Mouse (Mus musculus) left cerebral cortex, postnatal 4 days (tissue): ENCODE data around the gene Tnnt1. TPM values are rescaled to one million over a fixed set of nuclear protein-coding genes. Genes with fewer than 3 reads are reported as not detected.

Experiments
- DNase-seq: peaks from one replicate; pipeline ENCODE4 v3.0.0-alpha.2; 2022
- intact Hi-C: fragments of 180-260 bp; cut with DNase I; formaldehyde crosslinking; loops from one replicate; pipeline ENCODE4 v1.15.1; 2025
- total RNA-seq, 2 experiments: library from RNA; stranded (reverse); gene quantifications; 2 replicates each; pipeline ENCODE4 v1.2.3; 2021

Gene Tnnt1
- total RNA-seq, 2 experiments from 2014 or later, result 0.89 to 1.0 TPM

DNA sequence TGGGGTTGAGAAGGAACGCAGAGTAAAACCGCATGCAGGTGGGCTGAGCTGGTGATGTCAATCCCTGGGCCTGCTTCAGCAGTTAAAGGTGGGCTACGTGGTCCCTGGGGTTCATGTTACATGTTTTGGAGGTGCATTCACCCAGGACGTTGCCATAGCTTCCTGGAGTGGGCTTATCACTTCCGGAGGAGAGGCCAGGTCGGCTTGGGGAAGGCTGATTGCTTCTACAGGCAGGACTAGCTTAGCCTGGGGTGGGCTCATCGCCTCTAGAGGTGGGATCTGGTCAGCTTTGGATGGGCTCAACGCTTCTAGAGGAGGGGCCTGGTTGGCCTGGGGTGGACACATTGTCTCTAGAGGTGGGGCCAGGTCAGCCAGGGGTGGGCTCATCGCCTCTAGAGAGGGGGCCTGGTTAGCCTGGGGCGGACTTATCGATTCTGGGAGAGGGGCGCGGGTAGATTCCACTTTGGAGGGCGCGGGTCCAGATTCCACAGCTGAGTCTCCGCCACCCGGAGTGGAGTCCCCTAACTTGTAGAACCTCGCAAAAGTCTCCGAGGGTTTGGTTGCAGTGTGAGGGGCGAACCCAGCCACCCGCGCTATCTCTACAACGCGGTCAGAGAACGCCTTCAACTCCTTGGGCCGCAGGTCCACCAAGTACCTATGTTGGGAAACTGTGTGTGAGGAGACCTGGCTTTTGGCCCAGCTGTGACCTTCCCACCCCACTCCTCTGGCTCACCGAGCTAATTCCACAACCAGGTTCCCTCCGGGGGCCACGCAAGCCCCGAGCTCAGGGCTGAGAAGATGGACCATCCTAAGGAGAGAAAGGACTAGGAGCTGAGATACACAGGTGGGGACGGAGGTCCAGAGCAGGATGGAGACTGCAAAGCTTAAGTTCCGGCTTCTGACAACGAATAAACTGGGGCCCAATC lies 7.3 kb upstream of the Tnnt1 start:
- intact Hi-C loops, result no loop called here
- no peak for DNase-seq

DNA sequence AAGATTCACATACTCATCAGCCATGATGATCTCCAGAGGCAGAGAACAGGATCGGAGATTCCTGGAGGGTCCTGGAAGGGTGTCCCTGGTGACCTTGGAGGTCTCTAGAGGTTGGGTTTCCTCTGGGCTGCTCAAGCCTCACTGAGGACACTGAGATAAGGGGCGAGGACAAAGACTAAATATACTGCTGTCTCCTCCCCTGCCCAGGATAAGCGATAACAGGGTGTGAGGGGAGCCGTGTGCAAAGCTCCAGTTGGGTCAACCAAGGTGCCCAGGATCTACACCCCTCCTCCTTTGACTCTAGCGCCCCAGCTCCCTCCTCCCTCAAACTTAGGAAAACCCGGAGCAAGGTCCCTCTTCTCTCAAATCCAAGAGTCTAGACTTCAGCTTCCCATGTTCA lies 6.1 kb upstream of the Tnnt1 start:
- intact Hi-C loops, result no loop called here

DNA sequence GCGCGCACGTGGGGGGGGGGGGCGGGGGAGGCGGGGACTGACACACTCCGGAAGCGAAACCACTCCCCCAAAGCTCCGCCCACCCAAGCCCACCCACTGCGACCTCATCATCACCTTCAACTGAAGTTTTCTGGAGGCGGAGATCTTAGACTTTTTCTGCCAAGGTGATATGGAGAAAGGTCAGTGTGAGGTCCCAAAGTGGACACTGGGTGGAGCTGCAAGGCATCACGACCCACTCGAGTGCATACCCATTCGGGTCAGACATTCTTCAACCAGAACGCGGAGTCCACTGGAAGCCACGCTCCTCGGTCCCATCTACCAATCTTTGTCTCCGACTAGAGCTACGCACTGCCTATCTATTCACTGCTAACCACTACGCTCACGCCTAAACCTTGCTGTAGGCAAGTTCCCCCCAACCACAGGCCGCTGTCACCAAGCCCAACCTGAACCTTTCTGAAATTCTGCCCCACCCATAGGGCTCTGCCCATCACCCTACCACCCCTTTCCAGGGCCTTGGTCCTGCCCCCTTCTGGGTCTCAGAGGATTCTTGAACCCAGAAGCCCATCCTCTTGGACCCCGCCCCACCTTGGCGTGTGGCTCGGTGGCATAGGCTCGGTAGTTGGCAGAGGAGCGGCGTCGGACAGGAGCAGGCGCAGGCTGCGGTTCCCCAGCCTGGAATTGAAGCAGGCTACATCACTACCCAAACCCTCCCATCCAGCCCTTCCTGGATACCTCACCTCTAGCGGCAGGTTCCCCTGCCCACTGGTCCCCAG lies 5.2 kb upstream of the Tnnt1 start:
- no peak for DNase-seq
- intact Hi-C loops, result no loop called here

More for the DNA sequence above, 6.1 kb upstream of the Tnnt1 start:
- DNase-seq, result no peak

DNA sequence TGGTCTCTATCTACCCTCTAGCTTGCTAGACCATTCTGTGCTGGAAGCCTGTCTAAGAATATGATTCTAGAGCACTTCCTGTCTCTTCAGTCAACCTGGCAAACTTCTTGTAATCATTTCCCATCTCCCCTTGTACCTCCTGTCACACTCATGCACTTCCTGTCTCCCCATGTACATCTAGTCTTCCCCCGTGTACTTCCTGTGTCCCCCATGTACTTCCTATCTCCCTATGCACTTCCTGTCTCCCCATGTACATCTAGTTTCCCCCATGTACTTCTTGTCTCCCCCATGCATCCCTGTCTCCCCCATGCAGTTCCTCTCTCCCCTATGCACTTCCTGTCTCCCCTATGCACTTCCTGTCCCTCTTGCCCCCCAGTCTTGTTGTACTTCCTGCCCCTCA lies 2.3 kb upstream of the Tnnt1 start:
- no peak for DNase-seq
- intact Hi-C loops, result no loop called here

DNA sequence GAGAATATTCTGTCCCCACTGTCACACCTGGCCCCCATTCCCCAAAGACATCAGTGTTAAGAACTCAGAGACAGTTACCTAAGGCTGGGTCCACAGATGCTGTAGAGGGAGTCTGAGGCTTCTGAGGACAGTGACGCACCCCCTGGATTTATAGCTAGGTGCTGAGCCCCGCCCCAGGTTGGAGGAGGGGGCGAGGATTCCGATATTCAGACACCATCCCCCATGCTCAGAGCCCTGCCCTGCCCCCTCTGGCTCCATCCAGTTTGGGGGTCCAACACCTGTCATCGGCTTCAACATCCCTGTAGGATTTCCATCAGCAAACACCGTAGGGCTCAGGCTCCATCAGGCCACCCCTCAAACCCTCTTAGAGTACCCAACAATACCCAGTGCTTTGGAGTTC lies 329 bp downstream of the Tnnt1 start:
- intact Hi-C loops, result no loop called here
- DNase-seq, result no peak

DNA sequence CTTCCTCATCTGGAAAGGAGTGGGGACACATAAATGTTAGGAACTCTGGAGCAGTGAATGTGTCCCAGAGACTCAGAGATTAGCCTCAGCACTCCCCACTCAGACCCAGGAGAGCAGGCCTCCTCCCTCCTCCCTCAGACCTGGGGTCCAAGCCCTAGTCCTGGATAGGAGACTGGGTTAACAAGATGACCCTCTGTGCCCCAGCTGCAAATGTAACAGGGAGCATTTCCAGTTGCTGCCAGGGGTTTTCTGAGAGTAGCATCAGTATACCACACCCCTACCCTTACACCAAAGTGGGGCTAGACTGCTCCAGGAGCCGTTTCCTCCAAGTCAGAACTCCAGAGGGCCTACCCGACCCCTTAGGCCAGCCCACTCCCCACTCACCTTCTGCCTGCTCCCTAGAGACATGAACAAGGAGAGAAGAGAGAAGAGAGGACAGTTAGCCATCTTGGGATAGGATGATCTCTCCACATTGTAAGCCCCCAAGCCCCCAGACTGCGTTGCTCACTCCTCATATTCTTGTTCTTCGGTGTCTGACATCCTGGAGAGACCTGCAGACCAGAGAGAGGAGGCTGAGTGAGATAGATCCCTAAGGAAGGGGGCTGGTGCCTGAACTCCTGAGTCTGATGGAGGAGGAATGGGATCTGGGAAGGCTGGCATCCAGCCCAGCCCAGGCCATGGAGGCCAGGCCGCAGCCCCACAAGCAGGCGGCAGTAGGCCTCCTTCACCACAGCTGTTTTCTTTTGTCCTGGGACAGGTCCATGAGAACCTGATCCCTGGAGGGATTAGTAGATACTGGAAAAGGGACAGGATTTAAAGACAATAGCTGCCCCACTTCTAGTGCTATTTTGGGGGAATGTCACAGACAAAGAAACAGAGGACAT lies 2.1 kb downstream of the Tnnt1 start:
- intact Hi-C loops, result no loop called here
- no peak for DNase-seq

DNA sequence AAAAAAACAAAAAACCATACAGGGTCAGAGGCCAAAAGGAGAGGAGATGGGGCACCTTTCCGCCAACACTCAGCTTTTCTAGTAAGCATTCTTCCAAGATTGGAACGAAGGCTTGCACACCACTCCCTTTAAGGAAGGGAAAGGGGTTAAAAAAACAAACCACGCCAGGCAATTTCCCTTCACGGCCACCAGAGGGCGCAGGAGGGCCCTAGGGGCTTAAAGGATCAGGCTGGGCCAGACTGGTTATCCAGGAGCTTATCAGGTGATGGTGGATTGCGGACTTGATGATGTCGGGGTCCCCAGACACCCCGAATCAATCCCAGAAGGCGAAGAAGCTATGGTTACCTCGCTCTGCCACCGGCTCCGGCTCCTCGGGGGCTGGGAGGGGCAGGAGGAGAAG lies 2.9 kb downstream of the Tnnt1 start:
- intact Hi-C loops, result no loop called here
- DNase-seq, result no peak

DNA sequence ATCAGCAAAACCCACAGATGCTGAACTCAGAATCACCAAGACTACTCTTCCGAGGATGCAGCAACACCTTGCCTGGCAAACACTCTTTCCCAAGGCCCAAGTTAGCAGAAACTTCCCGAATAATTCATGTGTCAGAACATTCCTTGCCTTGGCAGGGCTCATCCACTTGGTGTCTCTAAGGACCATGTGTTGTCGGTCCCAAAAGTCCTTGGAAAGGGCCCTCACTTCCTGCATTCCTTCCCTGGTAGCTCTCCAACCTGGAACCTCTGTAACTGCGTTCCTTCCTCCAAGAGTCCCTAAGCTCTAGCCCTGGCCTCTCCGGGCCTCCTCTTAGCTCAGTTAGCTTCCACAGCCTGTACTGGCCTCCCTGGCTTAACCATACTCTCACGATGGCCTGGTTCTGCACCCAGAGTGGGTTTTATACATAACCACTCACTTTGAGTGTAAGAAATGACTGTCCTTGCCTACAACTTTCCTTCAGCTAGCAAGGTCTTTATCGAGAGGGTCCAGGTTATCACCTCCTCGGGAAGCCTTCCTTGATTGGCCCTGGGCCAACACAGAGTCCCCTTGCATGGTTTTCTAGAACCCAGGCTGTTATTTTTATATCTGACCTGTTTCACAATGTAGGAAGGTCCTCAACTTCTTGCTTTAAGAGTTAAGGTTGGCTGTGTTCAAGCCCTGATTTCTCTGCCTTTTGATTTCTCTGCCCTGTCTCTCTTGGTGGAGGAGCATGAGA lies 4.5 kb downstream of the Tnnt1 start:
- no peak for DNase-seq
- intact Hi-C loops, result no loop called here

DNA sequence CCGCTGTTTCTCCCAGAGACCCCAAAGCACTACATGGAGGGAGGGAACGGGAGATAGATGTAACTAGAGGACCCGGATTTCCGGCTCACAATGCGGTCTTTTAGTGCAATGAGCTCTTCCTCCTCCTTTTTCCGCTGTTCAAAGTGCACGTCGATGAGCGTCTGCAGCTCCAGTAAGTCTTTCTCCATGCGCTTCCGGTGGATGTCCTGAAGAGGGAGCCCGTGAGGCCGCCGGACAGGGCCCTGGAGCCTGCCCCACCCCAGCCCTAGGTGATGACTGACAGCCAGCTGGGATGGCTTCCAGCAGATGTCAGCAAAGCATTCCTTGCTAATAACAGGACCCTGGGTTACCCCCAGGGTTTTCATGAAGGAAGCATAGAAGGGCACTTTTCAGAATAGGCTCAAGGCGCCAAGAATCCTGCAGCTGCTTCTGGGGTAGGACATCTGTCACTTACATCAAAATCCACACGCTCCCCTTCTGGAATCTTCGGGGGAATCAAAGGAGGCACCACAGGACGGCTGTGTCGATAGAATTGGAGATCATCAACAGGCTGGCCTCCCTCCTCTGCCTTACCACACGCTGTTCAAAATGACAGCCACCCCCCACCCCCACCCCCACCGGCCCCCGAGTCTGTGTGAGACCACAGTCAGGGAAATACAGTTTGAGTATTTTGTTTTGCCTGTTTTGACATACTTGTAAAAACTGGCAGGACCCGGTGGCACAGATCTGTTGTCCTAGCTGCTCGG lies 6.1 kb downstream of the Tnnt1 start:
- intact Hi-C loops, result no loop called here
- DNase-seq, result peak; percentile 72

DNA sequence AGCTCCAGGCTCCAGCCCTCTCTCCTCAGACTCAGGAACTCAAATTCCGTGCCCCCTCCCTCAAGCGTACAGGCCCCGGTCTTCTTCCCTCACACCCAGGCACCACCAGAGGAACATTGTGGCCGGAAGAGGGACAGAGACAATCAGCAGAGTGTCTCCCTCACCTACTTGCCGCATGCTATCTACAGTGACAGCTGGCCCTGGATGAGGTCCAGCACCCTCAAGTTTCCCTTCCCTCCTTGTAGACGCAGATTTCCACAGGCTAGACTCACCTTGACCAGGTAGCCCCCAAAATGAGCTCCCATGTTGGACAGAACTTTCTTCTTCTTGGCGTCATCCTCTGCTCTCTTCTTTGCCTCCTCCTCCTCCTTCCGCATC lies 7.5 kb downstream of the Tnnt1 start:
- intact Hi-C loops, result no loop called here
- no peak for DNase-seq

DNA sequence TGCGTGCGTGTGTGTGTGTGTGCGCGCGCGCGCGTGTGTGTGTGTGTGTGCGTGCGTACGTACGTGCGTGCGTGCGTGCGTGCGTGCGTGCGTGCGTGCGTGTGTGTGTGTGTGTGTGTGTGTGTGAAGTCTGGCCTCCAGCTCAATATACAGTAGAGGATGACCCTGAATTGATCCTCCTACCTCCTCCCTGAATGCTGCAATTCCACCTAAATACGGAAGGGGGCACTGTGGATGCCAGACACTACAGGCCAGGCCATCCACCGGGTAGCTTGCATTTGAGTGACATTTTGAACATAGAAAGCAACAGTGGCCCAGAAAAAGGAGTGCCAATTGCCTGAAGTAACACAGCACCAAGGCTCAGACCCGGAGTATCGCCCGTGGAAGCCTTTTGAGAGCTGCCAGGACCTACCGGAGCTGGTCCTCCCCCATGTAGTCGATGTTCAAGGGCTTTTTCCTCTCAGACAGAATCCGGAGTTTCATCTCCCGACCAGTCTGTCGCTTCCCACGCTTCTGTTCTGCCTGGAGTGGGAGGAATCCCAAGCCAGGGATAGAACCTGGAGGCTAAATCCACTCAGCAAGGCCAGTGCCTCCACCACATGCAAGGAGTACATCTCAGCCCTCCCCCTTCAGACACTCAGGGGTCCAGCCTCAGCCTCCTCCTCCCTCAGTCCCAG lies 8.0 kb downstream of the Tnnt1 start:
- DNase-seq, result no peak
- intact Hi-C loops, result no loop called here

DNA sequence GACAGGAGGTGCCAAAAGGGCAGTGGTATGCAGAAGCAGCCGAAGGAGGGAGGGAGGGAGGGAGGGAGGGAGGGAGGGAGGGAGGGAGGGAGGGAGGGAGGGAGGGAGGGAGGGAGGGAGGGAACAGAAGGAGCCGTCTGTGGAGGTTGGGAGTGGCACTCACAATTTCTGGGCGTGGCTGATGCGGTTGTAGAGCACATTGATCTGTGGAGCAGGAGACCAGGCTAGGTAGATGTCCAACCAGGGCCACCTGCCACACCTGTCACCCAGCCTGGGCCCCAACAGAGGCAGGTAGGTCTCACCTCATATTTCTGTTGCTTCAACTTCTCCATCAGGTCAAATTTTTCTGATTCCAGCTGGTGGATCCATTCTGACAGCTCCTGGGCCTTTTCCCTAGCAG lies 9.0 kb downstream of the Tnnt1 start:
- no peak for DNase-seq
- intact Hi-C loops, result no loop called here

DNA sequence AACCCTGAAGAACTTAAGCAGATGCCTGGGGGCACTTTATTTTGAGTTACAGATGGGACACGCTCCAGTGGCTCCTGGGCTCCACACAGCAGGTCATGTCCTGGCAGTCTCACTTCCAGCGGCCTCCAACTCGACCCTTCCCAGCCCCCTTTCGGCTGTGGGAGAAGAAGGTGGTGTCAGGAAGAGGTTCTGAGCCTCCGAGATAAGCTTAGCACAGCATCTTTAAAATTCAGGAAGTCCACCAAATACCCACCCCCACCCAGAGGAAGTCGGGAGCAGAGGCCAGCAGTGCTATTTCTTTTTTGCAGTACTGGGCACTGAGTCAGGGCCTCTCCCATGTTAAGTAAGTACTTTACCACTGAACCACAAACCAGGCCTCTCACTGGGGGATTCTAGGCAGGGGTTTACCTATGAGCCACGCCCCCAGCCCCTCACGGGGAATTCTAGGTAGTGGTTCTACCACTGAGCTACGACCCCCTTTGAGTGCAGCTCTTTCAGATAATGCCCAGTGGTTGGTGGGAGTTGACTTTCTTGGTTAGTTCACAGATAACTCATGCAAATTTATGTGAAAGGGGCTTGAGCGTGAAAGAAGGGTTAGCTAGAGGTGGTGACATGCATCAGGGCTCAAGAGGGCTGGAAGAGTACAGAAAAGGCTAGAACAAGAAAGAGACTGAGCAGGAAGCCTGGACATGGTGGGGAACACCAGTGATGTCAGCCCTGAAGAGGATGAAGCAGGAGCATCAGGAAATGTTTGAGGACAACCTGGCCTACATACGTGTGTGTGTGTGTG lies 11.3 kb downstream of the Tnnt1 start:
- no peak for DNase-seq
- intact Hi-C loops, result no loop called here

DNA sequence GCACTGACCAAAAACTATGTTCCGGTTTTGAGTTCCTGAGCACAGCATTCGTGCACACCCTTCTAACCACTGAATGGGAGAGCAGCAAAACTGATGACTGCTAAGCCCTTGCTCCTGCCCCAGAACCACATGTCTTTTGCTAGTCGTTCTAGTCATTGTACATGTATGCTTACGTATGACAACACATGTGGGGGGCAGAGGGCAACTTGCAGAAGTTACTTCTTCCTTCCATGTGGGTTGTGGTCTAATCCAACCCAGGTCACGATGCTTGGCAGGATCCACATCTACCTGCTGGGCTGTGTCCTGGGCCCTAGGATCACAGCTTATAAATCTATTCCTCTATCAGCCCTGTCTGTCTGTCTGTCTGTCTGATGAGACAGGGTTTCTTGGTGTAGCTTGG lies 12.3 kb downstream of the Tnnt1 start:
- intact Hi-C loops, result no loop called here
- DNase-seq, result no peak

DNA sequence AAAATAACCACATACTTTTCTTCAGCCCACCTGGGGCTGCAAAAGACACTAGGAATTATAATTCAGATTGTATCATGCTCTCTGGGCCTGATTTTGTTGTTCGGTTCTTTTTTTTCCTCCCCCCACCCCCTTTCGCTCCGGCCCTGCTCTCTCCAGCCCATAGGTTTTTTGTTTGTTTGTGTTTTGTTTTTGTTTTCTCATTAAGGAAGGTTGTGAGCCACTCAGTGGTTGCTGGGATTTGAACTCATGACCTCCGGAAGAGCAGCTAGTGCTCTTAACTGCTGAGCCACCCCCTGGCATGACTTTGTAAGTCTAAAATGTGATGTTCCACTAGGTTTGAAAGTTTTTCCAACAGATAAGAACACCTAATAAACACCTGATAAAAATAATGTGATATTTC lies 13.1 kb downstream of the Tnnt1 start:
- intact Hi-C loops, result no loop called here
- DNase-seq, result no peak

DNA sequence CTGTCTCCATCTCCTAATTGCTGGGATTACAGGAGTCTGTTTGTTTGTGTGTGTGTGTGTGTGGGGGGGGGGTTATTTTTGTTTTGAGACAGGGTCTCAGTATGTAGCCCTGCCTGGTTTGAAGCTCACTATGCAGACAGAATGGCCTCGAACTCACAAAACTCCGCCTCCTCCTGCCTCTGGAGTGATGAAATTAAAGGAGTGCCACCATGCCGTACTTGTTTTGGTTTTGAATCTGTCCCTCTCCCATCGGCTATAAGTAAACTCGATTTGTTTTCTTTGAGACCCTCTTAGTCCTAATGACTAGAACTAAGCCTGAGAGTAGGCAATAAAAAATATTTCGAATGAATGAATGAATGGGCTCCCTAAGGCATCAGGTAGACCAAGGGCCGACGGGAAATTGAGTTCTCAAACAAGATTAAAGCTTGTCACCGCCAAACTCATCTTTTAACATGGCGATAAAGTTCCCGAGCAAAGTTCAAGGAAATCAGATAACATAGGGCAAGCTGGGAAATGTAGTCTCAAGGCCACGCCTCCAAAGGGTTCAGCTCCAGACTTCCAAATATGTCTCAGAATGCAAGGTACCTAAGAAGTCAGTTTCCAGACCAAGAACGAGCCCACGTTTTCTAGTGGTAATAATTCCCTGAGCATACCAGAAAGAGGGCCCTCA lies 13.6 kb downstream of the Tnnt1 start:
- intact Hi-C loops, result no loop called here
- DNase-seq, result no peak

DNA sequence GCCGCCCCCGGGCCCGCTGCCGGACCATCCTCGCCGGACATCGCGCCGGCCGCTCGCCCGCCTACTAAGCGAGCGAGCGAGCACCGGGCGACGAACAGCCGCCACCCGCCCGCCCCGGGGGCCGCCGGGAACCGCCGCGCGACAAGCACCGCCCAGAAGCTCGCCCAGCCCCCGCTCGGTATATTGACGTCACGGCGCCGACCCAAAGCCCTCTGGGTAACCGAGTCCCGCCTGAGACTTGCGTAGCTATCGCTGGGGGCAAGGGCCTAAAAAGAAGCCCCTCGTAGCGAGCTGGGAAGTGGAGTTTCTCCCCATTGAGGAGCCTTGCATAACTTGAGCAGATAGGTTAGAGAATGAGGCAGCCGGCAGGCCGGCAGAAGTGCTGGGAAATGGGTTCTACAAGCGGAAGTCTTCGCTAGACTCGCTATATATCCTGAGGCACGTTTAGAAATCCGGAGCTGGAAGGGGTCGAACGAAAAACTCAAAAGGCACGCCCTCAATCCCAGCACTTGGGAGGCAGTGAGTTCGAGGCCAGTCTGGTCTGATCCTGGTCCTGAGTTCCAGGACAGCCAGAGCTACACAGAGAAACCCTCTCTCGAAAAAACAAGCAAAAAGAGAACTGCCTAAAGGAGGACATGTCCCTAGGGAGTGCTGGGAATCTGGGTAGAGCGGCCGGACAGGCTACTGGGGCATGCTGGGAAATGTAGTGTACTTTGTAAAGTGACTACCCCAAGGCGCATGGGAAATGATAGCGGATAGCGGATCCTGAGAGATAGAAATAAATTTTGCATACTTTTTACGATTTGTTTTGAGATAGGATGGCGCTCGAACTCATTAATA lies 14.4 kb downstream of the Tnnt1 start, which contains the start of gene Ppp1r12c:
Gene Ppp1r12c (minus strand): TSS at position 123 of the 840 bp plus-strand sequence.
- peak; percentile 97 for DNase-seq
- intact Hi-C loops, result no loop called here
